In genomic region chr10:69870348-69870747, GRCm38 (mm10) we compare ENCODE assay signal across 8 mouse cellular contexts.
DNase-seq lines count a peak whose midpoint lies in the region; ATAC-seq lines count a peak whose summit lies in the region.
"Had no signal": no experiment of that assay in that cellular context is flagged by ENCODE, and none has a peak within 500 bp of the region (broad histone marks: within the 10 kb centered on the region; RNA-seq: fewer than 3 reads in every experiment).

No protein-coding gene starts in this region.

- DNase-seq in MEL-GATA-1-ER (ENCODE audit: extremely low read depth, low read depth): peak; percentile 47
- DNase-seq in adrenal gland, postnatal 4 days (ENCODE audit: low spot score in 2 of 2): peak; percentile 57 to 63
- peak; percentile 90 for DNase-seq in embryonic facial prominence, embryonic 14.5 days (ENCODE audit: low spot score)
- peak; percentile 76 for DNase-seq in hindbrain, embryonic 14.5 days (ENCODE audit: low spot score)
- DNase-seq in left cerebral cortex, postnatal 10 days (ENCODE audit: extremely low spot score in 1 of 2, low spot score in 2 of 2): peak; percentile 54 to 86
- peak; percentile 86 for DNase-seq in midbrain, embryonic 14.5 days
- DNase-seq in spleen, postnatal 14 days (ENCODE audit: low spot score in 2 of 2): peak; percentile 17 to 45

- intact Hi-C loops in left cerebral cortex, postnatal 10 days (cut with DNase I): loop anchor here (2.0 to 5.0 kb wide), 2 partner anchors 94 to 427 kb away; no protein-coding TSS in a partner anchor

- H3K4me2 ChIP-seq in embryonic facial prominence, embryonic 14.5 days (ENCODE audit: low read depth, low read length): no peak overlapping the region
- H3K4me2 ChIP-seq in hindbrain, embryonic 14.5 days (replicated peaks): no peak overlapping the region
- no peak overlapping the region for H3K4me2 ChIP-seq in midbrain, embryonic 14.5 days (ENCODE audit: low read length)
- H3K4me2 ChIP-seq: limb, embryonic 15.5 days had no signal

- H3K27me3 ChIP-seq in embryonic facial prominence, embryonic 14.5 days (replicated peaks; ENCODE audit: control insufficient read depth, insufficient read depth, low read length): no peaks in the 10 kb centered on the region
- no peaks in the 10 kb centered on the region for H3K27me3 ChIP-seq in hindbrain, embryonic 14.5 days (ENCODE audit: control insufficient read depth, insufficient read depth, low read length)
- H3K27me3 ChIP-seq in midbrain, embryonic 14.5 days (ENCODE audit: control insufficient read depth, insufficient read depth, low read length): no peaks in the 10 kb centered on the region
- H3K27me3 ChIP-seq: limb, embryonic 15.5 days had no signal

- no peak for ATAC-seq in embryonic facial prominence, embryonic 14.5 days (ENCODE audit: low read depth)
- ATAC-seq in hindbrain, embryonic 14.5 days (ENCODE audit: low FRiP score): no peak
- no peak for ATAC-seq in midbrain, embryonic 14.5 days (ENCODE audit: low FRiP score, low TSS enrichment)

- no peaks in the 10 kb centered on the region for H3K4me1 ChIP-seq in embryonic facial prominence, embryonic 14.5 days (ENCODE audit: control insufficient read depth, insufficient read depth, low read length)
- H3K4me1 ChIP-seq in hindbrain, embryonic 14.5 days (replicated peaks; ENCODE audit: control insufficient read depth, insufficient read depth, low read length): peaks cover 3% of the 10 kb centered on the region; the same call in 1 of the 2 replicates
- 0 out of 2 replicates have a peak, but pooled peaks cover 4% of the 10 kb centered on the region for H3K4me1 ChIP-seq in midbrain, embryonic 14.5 days (ENCODE audit: control insufficient read depth, insufficient read depth, low read length)

- H3K36me3 ChIP-seq in embryonic facial prominence, embryonic 14.5 days (ENCODE audit: control insufficient read depth, insufficient read depth, low read length): 0 out of 2 replicates have a peak, but pooled peaks cover 3% of the 10 kb centered on the region
- peaks cover 49% of the 10 kb centered on the region for H3K36me3 ChIP-seq in hindbrain, embryonic 14.5 days (replicated peaks; ENCODE audit: control insufficient read depth, insufficient read depth)
- peaks cover 45% of the 10 kb centered on the region for H3K36me3 ChIP-seq in midbrain, embryonic 14.5 days (ENCODE audit: control insufficient read depth, insufficient read depth, low read length)
- H3K36me3 ChIP-seq: limb, embryonic 15.5 days had no signal

- no peak overlapping the region for H3K9ac ChIP-seq in embryonic facial prominence, embryonic 14.5 days (ENCODE audit: low read depth, low read length)
- no peak overlapping the region for H3K9ac ChIP-seq in hindbrain, embryonic 14.5 days
- H3K9ac ChIP-seq in midbrain, embryonic 14.5 days (replicated peaks; ENCODE audit: low read length): no peak overlapping the region
- H3K9ac ChIP-seq: limb, embryonic 15.5 days had no signal

- 10% methylated on average over 5 of the region's 5 CpGs for WGBS in embryonic facial prominence, embryonic 14.5 days
- 10% methylated on average over 5 of the region's 5 CpGs for WGBS in hindbrain, embryonic 14.5 days
- 10% methylated on average over 5 of the region's 5 CpGs for WGBS in midbrain, embryonic 14.5 days

- H3K27ac ChIP-seq in embryonic facial prominence, embryonic 14.5 days (replicated peaks; ENCODE audit: low read depth, low read length): no peak overlapping the region
- H3K27ac ChIP-seq in hindbrain, embryonic 14.5 days: no peak overlapping the region
- H3K27ac ChIP-seq in midbrain, embryonic 14.5 days (replicated peaks; ENCODE audit: low read depth, low read length): no peak overlapping the region
- H3K27ac ChIP-seq: limb, embryonic 15.5 days had no signal

- no peak overlapping the region for H3K4me3 ChIP-seq in embryonic facial prominence, embryonic 14.5 days (ENCODE audit: low read depth, low read length)
- H3K4me3 ChIP-seq in hindbrain, embryonic 14.5 days (replicated peaks; ENCODE audit: low read length): no peak overlapping the region
- no peak overlapping the region for H3K4me3 ChIP-seq in midbrain, embryonic 14.5 days (replicated peaks; ENCODE audit: low read depth, low read length)
- H3K4me3 ChIP-seq: limb, embryonic 15.5 days had no signal

- no peaks in the 10 kb centered on the region for H3K9me3 ChIP-seq in embryonic facial prominence, embryonic 14.5 days (ENCODE audit: control insufficient read depth, low read length)
- H3K9me3 ChIP-seq in hindbrain, embryonic 14.5 days (ENCODE audit: control insufficient read depth, low read length): no peaks in the 10 kb centered on the region
- H3K9me3 ChIP-seq in midbrain, embryonic 14.5 days (ENCODE audit: control insufficient read depth, low read length): no peaks in the 10 kb centered on the region
- H3K9me3 ChIP-seq: limb, embryonic 15.5 days had no signal

Comparison
In these comparisons a context has a peak if more than half of its experiments do, and no peak if none do; other contexts are left out.
1. DNase-seq: peak in every context shown above with its lines; median percentile 90 in embryonic facial prominence, embryonic 14.5 days; 86 in midbrain, embryonic 14.5 days; 76 in hindbrain, embryonic 14.5 days; 70 in left cerebral cortex, postnatal 10 days; 60 in adrenal gland, postnatal 4 days; 47 in MEL-GATA-1-ER; 31 in spleen, postnatal 14 days.